Mouse (Mus musculus): Measurements from ENCODE around the gene Slc25a30. TPM values are rescaled to one million over a fixed set of nuclear protein-coding genes. Genes with fewer than 3 reads are reported as not detected.
"Not testable (repeated sequence)": the region's sequence is repeated elsewhere in the genome, so short reads cannot be mapped to it uniquely, and the experiment has no call there.

Gene Slc25a30
- polyA plus RNA-seq, 3 experiments from 2014 or later = 19.9 to 22.3 (median 21.9) TPM

DNA sequence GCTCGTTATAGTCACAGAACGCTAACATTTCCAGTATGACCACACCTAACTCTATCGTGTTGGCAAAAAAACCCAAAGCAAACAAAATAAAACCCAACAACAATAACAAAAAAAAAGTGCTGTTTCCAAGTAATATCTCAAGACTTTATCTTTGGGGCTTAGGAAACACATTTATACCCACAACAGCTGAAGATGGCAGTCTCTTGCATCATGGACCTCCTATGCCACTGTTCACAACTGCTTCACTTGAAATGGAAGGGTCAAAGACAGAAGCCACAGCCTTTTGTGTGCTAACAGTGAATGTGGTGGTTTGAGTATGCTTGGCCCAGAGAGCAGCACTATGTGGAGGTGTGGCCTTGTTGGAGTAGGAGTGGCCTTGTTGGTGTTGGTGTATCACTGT is 4.5 kb upstream of the Slc25a30 start:
- no peak for ATAC-seq

DNA sequence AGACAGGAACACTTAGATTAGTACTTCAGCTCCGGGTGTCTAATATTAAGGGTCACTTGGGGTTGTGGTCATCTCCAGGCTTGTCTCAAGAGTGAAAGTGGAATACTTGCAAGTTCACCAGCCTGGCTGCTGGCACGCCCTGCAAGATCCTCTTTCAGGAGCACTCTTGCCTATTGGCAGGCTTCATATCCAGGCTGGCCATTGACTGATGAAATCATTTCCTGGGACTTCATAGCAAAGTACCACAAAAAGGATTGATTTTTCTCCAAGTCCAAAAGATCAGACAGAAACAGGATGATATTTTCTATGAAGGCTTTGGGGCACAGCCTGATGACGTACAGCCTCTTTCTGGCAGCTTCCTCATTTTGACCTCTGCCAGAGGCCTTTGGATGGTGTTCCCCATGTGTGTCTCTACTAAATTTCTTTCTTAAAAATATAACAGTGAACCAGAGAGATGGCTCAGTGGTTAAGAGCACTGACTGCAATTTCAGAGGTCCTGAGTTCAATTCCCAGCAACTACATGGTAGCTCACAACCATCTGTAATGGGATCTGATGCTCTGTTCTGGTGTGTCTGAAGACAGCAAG is 3.7 kb upstream of the Slc25a30 start:
- ATAC-seq = no peak

GRCm38 (mm10) chr14:75789291-75789690 is 2.5 kb upstream of the Slc25a30 start:
- no peak for ATAC-seq

DNA sequence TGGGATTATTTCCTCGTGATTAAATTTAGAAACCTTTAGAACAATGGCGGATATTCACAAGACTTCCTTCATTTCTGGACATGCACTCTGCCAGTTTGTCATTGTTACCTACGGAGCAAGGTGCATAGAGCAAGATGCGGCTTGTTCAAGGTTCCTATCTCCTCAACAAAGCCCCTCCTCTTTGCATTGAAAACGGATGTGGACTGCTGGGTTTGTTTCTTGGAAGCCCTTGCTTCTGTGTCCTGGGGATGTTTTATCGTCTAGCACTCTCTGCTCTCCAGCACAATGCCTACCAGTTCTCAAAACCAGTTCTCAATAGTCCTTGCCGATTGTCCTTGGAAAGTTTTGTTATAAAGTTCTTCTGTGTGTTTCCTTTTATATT is 948 bp upstream of the Slc25a30 start:
- no peak for ATAC-seq

GRCm38 (mm10) chr14:75786424-75786867 is 391 bp downstream of the Slc25a30 start:
- peak; percentile 48 for ATAC-seq

- ATAC-seq = no peak
Observed at GRCm38 (mm10) chr14:75779913-75780312, 6.9 kb downstream of the Slc25a30 start.

- ATAC-seq = no peak
Observed at GRCm38 (mm10) chr14:75776637-75777036, 10.2 kb downstream of the Slc25a30 start.

- ATAC-seq = no peak
Observed at GRCm38 (mm10) chr14:75773431-75773830, 13.4 kb downstream of the Slc25a30 start.

- not testable (repeated sequence) for ATAC-seq
Observed at GRCm38 (mm10) chr14:75772407-75772806, 14.4 kb downstream of the Slc25a30 start.

GRCm38 (mm10) chr14:75771101-75771501 is 15.7 kb downstream of the Slc25a30 start:
- no peak for ATAC-seq

GRCm38 (mm10) chr14:75769334-75769733 is 17.5 kb downstream of the Slc25a30 start:
- ATAC-seq = peak; percentile 93

DNA sequence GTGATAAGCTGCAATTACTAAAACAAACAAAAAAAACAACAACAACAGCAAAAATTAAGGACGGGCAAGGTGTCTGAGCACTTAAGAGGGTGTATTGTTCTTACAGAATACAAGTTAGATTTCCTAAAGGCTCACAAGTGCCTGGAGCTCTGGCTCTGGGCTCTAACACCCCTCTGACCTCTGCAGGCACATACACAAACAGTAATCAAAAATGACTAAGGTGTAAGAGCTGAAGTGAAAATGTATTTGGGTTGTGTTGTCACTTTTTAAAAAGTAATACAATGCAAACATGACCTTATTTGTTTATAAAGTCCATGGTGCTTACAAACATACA is 18.6 kb downstream of the Slc25a30 start:
- ATAC-seq = no peak

DNA sequence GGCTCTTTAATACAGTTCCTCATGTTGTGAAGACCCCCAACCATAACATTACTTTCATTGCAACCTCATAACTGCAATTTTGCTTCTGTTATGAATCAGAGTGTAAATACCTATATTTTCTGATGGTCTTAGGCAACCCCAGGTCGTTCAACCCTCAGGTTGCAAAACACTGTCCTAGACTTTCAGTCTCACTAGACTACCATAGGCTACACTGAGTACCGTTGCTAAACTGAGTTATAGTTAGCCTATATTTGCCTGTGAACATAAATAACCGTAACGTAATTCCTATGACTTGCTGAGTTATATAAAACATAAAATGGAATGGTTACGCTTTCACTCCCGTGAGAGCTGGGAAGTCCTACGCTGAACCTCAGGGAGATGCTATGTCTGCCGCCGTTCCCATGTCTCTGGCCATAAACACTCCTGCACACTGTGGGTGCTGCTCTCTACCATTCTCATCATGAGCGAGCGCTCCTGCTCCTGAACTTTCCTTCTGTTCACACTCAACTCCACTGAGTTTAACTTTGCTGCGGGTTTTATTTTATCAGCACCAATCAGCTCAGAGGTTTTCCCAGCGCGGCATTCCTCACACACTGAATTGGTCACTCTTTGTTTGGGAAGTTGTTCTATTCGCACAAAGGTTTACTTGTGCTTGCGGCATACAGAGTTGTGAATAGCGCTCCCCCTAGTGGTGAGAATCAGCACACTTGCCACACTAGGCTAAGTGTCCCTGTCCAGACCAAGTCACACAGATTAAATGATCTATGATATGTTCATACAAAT is 19.2 kb downstream of the Slc25a30 start:
- no peak for ATAC-seq

DNA sequence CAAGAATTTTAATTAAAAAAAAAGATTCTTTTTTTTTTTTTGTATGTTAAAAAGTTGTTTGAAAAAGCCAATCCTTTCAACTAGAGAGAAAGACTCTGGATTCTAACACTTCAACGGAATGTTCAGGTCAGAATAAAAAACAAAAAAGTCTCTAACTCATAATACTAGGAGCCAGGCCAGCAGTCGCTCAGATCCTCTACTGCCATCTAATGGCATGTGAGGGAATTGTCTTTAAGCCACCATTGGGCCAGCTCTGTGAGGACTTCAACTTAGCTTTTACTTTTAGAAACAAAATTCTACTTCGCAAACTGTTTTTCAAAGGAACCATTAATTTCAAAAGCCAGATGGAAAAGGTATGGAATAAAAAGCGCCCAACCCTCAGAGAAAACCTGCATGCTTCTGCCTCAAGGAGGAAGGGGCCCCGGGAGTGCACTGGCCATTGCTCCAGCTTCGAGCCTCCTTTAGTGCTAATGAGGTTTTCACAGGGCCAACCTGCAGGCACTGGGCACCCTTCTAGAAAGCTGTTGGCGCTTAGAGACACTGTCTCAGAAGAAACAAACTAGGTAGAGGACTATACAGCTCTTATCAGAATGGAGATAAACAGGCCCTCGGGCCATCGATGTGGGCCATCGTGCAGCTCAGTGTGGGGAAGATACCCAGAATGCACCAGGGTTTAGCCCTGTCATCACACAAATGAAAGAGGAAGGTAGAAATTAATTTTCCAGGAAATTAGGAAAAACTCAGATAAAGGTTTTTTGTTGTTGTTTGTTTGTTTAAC is 25.6 kb downstream of the Slc25a30 start:
- ATAC-seq = peak; percentile 86

- no peak for ATAC-seq
Observed at GRCm38 (mm10) chr14:75758401-75758800, 28.4 kb downstream of the Slc25a30 start.

GRCm38 (mm10) chr14:75757821-75758220 is 29.0 kb downstream of the Slc25a30 start:
- no peak for ATAC-seq

- ATAC-seq = no peak
Observed at GRCm38 (mm10) chr14:75756971-75757370, 29.9 kb downstream of the Slc25a30 start.

DNA sequence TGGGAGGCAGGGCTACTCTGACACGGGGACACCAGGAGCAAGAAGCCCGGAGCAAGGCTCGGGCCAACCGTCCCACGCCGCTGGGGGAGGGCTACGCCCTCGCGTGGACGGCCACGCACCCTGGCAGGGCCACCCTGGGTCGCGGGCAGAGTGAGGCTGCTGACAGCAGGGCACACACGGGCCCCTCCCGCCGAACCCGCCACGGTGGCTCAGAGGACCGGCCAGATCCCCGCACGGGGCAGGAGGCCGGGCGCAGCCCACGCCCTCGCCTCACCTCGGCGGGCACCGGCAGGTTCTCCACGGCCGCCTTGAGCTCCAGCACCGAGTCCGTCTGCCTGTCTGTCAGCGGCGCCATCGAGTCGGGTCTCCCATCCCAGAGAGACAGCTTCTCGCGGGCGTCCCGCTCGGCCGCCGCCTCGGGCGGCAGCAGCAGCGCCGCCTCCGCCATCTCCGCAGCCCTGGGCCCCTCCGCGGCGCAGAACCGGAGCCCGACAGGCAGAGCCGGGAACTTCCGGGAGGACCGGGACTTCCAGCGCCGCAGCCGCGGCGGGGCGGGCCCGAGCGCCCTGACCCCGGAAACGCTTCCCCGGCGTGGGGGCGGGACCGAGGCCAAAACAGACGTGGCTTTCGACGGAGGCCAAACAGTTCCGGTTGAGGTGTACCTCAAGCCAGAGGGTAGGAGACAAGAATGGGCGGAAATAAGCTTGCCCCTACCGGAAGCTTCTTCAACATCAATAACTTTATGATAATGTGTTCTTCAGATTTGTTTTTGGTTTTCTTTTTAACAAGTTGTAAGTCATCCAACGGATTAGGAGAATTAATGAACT is 32.6 kb downstream of the Slc25a30 start, which contains the start of gene Cog3:
TSS of gene Cog3 (minus strand) at position 527 of the 827 bp plus-strand sequence.
- peak; percentile 96 for ATAC-seq

- ATAC-seq = peak; percentile 20
Observed at GRCm38 (mm10) chr14:75753206-75753605, 33.6 kb downstream of the Slc25a30 start.

DNA sequence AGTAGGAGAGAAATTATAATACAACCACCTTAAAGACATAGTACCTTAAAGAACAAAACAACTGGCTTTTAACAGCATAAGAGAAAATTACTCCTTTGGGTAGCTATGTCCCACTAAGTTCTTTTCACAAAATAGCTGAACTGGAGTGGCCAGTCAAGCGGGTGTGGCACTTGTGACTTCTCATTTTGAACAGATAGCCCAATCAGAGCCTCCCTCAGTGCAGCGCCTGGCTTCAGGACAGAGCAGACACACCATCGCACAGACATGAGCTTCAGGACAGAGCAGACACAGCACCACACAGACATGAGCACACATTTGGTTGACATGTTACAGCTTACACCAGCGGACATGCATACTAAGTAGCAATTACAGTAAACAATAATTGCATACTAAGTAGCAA is 35.8 kb downstream of the Slc25a30 start:
- no peak for ATAC-seq

DNA sequence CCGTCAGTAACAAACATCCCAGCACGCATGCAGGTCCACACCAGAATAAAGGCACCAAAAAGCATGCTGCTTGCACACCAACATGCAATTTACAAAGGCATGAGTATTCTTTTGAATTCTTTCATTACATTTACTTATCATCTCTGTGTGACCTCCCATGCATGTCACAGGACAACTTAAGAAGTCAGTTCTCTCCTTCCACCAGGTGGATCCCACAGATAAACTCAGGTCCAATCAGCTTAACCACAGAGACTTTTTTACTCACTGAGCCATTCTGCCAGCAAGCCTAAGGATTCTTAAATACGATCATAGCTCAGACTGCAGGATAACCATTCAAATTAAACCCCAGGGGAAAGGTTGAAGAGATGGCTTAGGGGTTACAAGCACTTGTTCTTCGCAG is 37.7 kb downstream of the Slc25a30 start:
- ATAC-seq = no peak

DNA sequence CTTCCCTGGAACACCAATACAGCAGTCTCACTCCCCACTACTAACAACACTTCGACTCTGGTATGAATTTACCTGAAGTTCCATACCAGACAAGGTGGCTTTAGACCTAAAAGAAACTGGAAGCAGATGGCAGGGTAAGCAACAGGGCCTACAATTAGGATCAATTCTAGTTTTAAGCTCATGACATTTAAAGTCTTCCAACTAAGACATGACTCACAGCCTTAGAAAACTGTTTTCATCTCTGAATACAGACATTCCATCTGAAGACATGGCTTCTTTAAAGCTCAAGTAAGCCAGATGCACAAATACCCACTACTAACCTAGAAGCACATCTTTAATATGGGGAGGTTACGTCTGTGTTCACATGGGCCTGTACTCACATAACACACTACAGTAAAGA is 38.9 kb downstream of the Slc25a30 start:
- ATAC-seq = no peak

GRCm38 (mm10) chr14:75741904-75742303 is 44.9 kb downstream of the Slc25a30 start:
- no peak for ATAC-seq

Data from inflammation-experienced regulatory T-cells, adult 6 months (primary cell).